Mouse (Mus musculus): ENCODE measurements around the gene 4930407I10Rik.

Gene 4930407I10Rik

GRCm38 (mm10) chr15:82058719-82059201 lies at the start of gene 4930407I10Rik:
TSS of gene 4930407I10Rik (plus strand) at chr15:82059151.
- no peak for DNase-seq (ENCODE audit: low read depth)

GRCm38 (mm10) chr15:82011947-82012346 lies 47.0 kb upstream of the 4930407I10Rik start:
- no peak for DNase-seq (ENCODE audit: low read depth)

- peak; percentile 42 for DNase-seq (ENCODE audit: low read depth)
Measured at GRCm38 (mm10) chr15:82014745-82015391, 44.1 kb upstream of the 4930407I10Rik start.

DNA sequence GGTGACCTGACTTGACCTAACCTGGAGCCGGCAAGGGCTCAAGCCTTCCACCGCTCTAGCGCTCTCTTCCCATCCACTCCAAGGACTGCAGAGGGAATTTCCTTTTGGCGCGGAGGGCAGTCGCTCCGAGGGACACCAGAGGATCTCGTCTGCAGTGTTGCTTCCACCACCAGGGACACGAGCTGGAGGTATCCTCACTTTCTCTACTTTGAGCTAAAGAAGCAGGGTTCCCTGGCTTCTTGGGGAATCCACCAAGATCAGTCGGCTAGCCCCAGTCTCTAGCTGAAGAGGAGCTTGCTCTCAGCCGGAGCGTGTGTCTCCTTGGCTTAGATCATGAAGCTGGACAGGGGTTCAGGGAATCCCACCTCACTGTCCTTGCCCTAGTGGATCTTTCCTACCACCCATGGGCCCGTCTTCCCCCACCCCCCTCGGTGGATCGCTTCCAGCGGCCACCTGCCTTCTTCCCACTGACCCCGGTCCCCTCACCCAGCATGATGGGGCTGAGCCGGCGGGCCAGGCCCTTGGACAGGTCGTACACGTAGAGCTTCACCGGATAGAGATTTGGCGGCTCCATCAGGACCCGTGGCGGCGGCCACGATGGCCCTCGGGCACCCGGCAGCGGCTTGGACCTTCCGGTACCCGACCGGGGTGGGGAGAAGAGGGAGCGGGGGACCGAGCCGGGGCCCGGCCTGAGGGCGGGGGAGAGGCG lies 43.4 kb upstream of the 4930407I10Rik start:
- DNase-seq (ENCODE audit: low read depth), result peak; percentile 45

- peak; percentile 100 for DNase-seq (ENCODE audit: low read depth)
Measured at GRCm38 (mm10) chr15:82016101-82016808, 42.7 kb upstream of the 4930407I10Rik start.

GRCm38 (mm10) chr15:82016830-82017229 lies 42.1 kb upstream of the 4930407I10Rik start:
- no peak for DNase-seq (ENCODE audit: low read depth)

DNA sequence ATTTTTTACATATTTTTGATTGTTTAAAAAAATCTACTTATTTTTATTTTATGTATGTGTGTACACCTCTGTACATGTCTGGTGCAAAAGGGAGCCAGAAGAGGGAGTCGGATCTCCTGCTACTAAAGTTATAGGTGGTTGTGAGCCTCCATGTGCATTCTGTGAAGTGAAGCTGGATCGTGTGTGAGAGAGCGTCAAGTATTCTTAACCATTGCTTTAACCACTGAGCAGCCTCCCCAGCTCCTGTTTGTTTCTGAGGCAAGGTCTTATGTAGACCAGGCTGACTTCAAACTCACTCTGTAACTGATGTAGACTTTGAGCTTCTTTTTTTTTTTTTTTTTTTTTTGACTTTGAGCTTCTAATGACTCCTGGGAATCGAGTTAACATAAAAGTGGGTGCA lies 41.5 kb upstream of the 4930407I10Rik start:
- peak; percentile 73 for DNase-seq (ENCODE audit: low read depth)

GRCm38 (mm10) chr15:82019288-82019687 lies 39.7 kb upstream of the 4930407I10Rik start:
- peak; percentile 51 for DNase-seq (ENCODE audit: low read depth)

DNA sequence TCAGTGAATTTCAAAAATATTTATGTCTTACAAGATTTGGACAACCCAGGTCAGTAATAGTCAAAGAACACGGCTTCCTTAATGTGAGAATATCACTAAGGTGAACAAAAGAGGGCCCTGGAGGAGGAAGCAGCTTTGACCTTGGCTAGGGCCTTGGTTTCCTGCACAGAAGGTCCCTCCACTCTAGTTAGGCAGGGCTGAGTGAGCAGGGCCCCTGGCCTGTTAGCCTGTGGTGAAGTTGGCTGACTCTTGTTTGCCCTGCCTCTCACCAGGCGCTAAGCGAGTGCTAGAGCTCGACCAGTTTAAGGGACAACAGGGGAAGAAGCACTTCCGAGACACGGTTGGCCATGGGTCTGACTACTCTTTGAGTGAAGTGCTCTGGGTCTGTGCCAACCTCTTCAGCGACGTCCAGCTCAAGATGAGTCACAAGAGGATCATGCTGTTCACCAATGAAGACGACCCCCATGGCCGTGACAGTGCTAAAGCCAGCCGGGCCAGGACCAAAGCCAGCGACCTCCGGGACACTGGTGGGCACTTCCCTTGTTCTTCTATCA lies 36.3 kb upstream of the 4930407I10Rik start:
- peak; percentile 99 for DNase-seq (ENCODE audit: low read depth)

DNA sequence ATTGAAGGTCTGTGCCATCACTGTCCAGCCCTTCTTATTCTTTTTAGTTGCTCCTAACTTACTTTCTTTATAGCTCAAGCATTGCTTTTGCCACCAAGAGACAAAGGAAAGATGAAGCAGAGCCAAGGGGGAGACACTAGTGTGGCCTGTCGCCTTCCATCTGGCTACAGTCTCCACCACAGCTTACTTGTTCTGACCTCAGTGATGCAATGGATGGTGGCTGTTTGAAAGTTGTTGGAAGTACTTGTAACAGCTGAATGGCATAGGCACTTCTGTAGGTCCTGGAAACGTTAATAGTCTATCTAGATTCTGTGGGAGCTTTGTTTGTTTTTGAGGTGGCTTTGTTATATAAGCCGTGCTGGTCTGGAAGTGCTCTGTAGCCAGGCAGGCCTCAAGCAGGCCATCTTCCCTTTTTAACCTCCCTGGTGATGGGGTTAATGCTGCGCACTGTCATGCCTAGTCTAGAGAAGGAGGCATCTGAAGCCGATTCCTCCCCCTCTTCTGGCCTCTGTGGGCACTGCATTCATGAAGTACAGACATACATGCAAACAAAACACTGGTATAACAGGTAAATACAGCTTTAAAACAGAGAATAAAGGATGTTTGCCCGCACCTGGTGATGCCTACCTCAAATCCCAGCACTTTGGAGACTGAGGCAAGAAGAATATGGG lies 34.9 kb upstream of the 4930407I10Rik start:
- DNase-seq (ENCODE audit: low read depth), result peak; percentile 52

DNA sequence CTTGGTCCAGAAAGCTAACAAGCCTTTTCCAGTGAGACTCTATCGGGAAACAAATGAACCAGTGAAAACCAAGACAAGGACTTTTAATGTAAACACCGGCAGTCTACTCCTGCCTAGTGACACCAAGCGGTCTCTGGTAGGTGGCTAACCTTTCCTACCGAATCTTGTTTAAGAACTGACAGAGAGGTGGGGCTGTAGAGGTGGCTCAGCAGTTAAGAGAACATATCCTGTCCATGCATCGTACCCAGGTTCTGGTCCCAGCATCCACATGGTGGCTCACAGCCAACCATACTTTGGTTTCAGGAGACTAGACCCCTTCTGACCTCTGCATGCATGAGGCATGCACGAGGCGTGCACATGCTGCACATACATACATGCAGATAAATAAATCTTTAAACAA lies 31.7 kb upstream of the 4930407I10Rik start:
- no peak for DNase-seq (ENCODE audit: low read depth)

DNA sequence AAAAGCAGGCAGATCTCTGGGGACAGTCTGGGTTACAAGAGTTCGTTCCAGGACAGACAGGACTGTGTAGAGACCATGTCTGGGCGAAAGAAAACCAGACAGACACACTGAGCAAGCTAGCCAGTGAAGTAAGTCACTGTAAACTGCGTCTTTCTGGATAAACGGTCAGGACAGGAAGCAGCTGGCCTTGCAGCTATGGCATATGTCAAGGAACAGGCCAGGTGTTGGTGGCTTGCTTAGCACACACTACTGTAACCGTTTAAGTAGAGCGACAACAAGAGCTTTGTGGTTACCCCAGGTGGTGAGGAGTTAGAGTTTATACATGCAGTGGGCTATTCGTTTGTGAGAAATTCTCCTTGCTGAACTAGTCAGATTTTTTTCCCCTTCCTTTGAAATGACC lies 31.2 kb upstream of the 4930407I10Rik start:
- no peak for DNase-seq (ENCODE audit: low read depth)

- no peak for DNase-seq (ENCODE audit: low read depth)
Measured at GRCm38 (mm10) chr15:82032386-82032785, 26.6 kb upstream of the 4930407I10Rik start.

GRCm38 (mm10) chr15:82033762-82034161 lies 25.2 kb upstream of the 4930407I10Rik start, which contains the start of gene Desi1:
TSS of gene Desi1 (minus strand) at chr15:82033862.
- no peak for DNase-seq (ENCODE audit: low read depth)

GRCm38 (mm10) chr15:82035904-82036689 lies 22.9 kb upstream of the 4930407I10Rik start:
- peak; percentile 78 for DNase-seq (ENCODE audit: low read depth)

DNA sequence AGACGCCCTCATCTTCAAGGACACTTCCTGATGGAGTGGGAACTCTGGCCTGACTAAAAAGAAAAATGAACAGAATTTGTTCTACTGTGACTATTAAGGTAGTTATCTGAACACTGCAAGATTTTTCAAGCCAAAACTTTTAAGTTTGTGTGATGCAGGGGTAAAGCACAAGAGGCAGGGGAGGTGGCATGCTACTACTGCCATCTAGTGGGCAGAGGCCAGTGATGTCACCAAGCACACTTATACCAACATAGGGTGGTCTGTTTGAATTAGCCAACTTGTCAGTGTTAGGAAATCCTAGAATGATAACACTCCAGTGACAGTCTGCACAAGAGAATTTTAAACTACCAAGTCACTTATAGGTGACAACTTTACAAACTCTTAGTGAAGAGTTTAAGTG lies 18.3 kb upstream of the 4930407I10Rik start:
- peak; percentile 81 for DNase-seq (ENCODE audit: low read depth)

DNA sequence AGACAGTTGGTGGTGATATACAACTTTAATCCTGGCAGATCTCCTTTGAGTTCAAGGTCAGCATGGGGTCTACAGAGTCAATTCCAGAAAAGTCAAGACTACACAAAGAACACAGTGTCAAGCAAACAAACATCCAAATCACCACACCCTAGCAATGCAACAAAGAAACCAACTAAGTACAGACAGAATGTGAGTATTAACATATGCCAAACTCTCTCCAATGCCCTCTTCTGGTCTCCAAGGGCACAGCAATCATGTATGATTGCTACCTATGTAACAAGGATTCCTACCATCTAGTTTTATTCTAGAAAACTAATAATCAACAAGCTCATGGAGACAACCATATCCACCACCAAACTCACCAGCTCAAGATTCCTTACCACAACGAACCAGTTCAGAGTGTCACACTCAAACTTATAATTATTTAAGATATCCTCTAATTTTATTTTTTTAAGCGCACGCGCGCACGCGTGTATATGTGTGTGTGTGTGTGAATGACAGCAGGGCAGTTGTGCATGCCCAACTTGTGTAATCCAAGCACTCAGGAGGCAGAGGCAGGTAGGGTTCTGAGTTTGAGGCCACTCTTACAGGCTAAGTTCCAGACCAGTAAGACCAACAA lies 14.7 kb upstream of the 4930407I10Rik start:
- peak; percentile 76 for DNase-seq (ENCODE audit: low read depth)

- DNase-seq (ENCODE audit: low read depth), result peak; percentile 51
Measured at GRCm38 (mm10) chr15:82046246-82046891, 12.6 kb upstream of the 4930407I10Rik start.

DNA sequence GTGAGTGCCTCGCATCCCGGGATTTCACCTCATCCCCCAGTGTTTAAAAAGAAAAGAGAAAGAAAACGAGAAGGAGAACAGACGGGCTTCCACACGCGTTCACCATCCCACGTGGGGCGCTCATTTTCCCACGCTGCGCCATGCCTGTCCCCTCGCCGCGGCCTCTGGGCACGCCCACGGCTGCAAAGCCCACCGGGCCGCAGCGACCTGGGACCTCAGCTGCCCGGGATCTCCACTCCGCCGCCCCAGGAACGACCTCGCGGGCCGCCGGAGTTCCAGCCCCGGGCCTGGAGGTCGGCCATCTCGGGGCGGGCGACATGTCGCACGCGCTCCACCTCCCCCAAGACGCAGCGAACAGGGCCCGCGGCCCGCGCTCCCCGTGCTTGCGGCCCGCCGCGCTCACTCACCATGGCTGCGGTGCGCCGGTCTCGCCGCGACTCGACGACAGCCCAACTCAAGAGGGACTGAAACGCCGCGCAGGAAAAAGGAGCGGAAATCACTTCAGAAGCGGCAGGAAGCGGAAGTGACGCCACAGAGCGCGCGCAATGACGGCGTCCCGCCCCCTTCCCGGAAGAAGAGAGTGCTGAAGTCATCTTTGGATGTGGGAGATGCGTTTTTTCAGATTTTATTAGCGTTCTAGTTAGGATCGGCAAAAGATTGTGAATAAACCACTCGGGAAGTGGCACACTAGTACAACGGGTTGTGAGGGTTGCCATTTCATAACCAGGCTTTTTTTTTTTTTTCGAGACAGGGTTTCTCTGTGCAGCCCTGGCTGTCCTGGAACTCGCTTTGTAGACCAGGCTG lies 11.7 kb upstream of the 4930407I10Rik start, which contains the start of gene Snu13:
Gene Snu13, minus strand, starts transcription at position 519 of the 804 bp plus-strand sequence.
- DNase-seq (ENCODE audit: low read depth), result peak; percentile 90

Data from 416B (cell line).